Mouse (Mus musculus) gastrocnemius, adult 2 months (tissue): ENCODE measurements around the gene Gm20388. TPM values are rescaled to one million over a fixed set of nuclear protein-coding genes. Genes with fewer than 3 reads are reported as not detected.

ENCODE experiments used
- DNase-seq: peaks from one replicate; pipeline ENCODE4 v3.0.0; 2022
- H3K27ac ChIP-seq: fragments of 200-600 bp; 2 replicates; pipeline ENCODE4 v1.8.1; 2022; ENCODE audit warnings: mild to moderate bottlenecking
- H3K4me3 ChIP-seq: fragments of 200-600 bp; 2 replicates; pipeline ENCODE4 v1.8.1; 2022; ENCODE audit warnings: mild to moderate bottlenecking, moderate library complexity
- CTCF ChIP-seq: fragments of 200-600 bp; IDR thresholded peaks from 2 replicates; pipeline ENCODE4 v1.8.1; 2022; ENCODE audit warnings: antibody characterized with exemption, mild to moderate bottlenecking, moderate library complexity
- intact Hi-C: fragments of 180-260 bp; cut with DNase I; formaldehyde crosslinking; loops from one replicate; pipeline ENCODE4 v1.15.1; 2025
- total RNA-seq, 2 experiments: library from RNA; stranded (reverse); gene quantifications; 2 replicates each; pipeline ENCODE4 v1.2.3; 2021

Gm20388 gene
- total RNA-seq, 2 experiments from 2014 or later: 6.1 to 15.0 TPM

- Histone ChIP-seq H3K4me3 (peak overlapping the region; percentile 84), H3K27ac (peak overlapping the region; percentile 99)
- intact Hi-C loops: no loop called here
- TF ChIP-seq CTCF: no peak
- no peak for DNase-seq
Measured at GRCm38 (mm10) chr8:120100388-120101067, 189.9 kb downstream of the Gm20388 start.

DNA sequence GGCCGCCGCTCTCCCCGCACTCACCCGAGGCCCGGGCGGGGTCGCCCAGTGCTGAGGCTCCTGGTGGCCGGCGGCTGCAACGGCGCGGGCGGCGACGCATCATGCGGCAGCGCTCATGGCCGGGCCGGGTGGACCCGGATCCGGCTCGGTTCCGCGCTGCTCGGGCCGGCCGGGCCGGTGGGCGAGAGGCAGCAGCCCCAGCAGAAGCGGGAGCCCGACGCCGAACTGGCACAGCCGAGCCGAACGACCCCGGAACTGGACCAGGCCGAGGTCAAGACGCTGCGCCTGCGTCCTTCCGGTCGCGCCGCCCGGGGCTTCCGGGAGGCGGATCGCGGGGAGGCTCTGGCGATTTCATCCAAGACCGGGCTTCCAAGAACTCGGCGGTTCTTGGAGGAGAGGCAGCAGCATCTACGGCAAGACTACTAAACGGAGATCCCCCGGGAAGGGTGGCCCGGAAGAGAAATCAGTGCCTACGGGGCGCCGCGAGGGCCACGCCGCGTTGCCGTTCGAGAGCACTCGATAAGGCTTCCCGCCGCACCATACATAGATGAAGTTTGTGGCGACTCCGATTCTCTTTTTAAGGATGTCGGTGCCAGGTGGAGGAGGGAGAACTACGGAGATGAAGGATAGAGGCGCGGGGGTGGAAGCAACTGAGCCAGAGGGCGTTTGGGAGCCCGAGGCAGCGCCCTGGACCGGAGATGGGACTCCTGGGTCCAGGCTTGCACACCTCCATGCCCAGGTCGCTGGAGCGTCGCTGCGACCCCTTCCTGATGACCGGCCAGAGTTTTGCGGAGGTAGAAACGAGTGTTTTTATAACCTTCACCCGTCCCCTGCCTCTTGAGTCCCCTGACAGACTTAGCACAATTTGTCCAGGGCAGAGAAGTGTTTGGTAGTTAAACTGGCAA is 190.7 kb downstream of the Gm20388 start, which contains the start of gene Zdhhc7:
TSS of gene Zdhhc7 (minus strand) at position 415 of the 905 bp plus-strand sequence.
- peak; percentile 91 for DNase-seq
- TF ChIP-seq CTCF: no peak
- intact Hi-C loops: no loop called here
- Histone ChIP-seq H3K27ac (peak within 1 kb of the TSS; percentile 99), H3K4me3 (peak within 1 kb of the TSS; percentile 84)

DNA sequence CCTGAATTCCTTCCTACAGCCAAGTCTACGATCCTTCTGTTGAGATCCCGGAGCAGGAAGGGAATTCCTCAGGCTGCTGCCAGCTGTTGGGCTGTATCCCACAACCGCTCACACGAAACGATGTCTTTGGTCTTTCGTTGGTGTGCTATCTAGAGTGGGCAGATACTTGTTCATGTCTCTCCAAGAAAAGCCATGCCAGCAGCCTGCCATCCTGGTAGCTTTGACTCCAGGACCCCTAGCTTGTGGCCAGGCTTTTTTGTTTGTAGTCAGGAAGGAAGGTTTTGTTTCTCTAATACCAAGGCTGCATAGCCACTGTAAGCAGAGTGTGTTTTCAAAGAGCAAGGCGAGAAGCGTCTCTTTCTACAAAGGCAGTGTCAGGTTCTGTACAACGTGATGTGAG is 193.3 kb downstream of the Gm20388 start:
- H3K4me3 ChIP-seq: peak overlapping the region; percentile 54
- DNase-seq: no peak
- intact Hi-C loops: no loop called here
- no peak for TF ChIP-seq CTCF
- H3K27ac ChIP-seq: peak overlapping the region; percentile 99

DNA sequence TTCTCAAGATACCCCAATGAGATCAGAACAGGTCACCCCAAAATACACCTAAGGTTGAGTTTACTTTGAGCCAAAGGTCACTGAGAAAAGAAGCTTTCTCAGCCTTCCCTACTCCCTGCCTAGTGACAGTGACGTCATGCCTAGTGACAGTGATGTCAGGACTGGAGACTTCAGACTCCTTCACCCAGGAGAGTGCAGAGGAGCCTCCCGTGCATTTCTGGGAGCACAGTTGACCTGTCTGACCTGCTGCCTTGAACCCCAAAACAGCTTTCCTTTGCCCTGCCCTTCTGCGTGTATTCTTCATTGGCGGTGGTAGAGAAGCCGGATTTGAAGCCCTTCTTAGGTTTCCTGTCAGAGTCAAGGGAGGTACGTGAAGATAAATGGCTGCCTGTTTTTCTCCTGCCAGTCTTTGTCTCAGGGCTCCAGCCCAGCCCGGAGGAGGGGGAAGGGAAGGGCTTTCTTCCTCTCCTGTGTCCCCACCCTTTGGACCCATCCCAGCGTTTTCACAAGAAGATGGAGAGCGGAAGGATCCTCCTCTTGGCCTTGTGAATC is 194.2 kb downstream of the Gm20388 start:
- intact Hi-C loops: no loop called here
- Histone ChIP-seq H3K27ac (peak overlapping the region; percentile 99), H3K4me3 (peak overlapping the region; percentile 54)
- no peak for TF ChIP-seq CTCF
- DNase-seq: peak; percentile 82

GRCm38 (mm10) chr8:120109149-120109548 is 198.5 kb downstream of the Gm20388 start:
- TF ChIP-seq CTCF: no peak
- peak; percentile 76 for DNase-seq

DNA sequence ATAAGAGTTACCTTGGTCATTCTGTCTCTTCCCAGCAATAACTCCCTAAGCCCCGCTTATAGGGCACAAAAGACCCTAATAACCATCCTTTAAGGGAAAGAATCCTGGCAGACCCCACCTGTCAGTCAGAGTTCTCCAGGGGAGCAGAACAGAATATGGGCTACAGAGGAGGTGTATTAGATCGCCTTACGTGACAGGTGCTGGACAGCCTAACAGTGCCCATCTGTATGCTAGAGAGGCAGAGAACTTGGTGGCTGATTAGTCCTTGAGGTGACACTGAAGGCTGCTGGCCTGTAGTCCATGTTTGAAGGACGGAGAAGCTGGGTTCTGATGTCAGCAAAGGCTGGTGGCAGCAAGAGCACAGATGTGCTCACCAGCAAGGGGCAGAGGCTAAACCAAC is 200.3 kb downstream of the Gm20388 start:
- no peak for TF ChIP-seq CTCF
- intact Hi-C loops: no loop called here
- DNase-seq: no peak
- H3K27ac ChIP-seq: no peak overlapping the region
- no peak overlapping the region for H3K4me3 ChIP-seq

More at GRCm38 (mm10) chr8:120109149-120109548, 198.5 kb downstream of the Gm20388 start:
- Histone ChIP-seq H3K4me3 (no peak overlapping the region), H3K27ac (peak overlapping the region; percentile 81)
- intact Hi-C loops: no loop called here

GRCm38 (mm10) chr8:120111382-120111781 is 200.7 kb downstream of the Gm20388 start:
- intact Hi-C loops: no loop called here
- no peak overlapping the region for H3K27ac ChIP-seq
- no peak overlapping the region for H3K4me3 ChIP-seq
- no peak for TF ChIP-seq CTCF
- DNase-seq: no peak

DNA sequence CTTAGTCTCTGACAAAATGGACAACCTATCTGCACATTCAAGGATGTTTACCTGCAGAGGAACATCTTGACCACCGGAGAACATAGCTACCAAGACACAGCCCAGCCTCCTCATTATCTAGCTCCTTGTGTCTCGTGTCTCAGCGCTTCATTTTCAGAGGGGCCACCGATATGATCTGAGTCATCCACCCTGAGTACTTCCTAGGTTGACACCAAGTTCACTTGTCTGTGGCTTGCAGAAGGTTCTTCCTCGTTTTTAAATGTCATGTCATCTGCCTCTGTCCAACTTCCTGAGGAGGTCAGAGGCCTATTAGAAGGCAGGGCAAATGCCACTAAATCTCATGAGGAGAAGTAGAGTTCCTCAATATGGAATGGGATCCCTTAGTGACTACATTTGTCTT is 201.9 kb downstream of the Gm20388 start:
- peak overlapping the region; percentile 94 for H3K4me3 ChIP-seq
- no peak for DNase-seq
- no peak for TF ChIP-seq CTCF
- intact Hi-C loops: no loop called here
- H3K27ac ChIP-seq: peak overlapping the region; percentile 98

DNA sequence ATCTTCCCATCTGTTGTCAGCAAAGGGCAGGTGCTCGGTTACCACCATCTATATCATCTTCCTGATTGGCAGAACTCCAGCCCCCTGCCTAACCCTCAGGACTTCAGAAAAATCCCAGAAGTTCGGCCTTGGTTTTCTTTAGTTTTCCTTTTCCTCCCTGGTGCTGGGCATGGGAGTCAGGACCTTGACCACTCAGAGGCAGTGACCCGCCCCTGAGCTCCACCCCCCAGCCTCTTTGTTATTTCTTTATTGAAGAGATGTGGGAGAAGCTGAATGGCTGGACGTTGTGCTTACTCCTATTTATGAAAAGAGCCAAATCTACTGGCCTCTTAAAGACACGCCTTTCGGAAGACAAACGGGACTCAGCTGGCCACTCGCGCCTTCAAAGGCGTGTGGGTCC is 202.7 kb downstream of the Gm20388 start:
- Histone ChIP-seq H3K4me3 (peak overlapping the region; percentile 94), H3K27ac (peak overlapping the region; percentile 98)
- intact Hi-C loops: no loop called here
- peak; percentile 75 for DNase-seq
- TF ChIP-seq CTCF: no peak

DNA sequence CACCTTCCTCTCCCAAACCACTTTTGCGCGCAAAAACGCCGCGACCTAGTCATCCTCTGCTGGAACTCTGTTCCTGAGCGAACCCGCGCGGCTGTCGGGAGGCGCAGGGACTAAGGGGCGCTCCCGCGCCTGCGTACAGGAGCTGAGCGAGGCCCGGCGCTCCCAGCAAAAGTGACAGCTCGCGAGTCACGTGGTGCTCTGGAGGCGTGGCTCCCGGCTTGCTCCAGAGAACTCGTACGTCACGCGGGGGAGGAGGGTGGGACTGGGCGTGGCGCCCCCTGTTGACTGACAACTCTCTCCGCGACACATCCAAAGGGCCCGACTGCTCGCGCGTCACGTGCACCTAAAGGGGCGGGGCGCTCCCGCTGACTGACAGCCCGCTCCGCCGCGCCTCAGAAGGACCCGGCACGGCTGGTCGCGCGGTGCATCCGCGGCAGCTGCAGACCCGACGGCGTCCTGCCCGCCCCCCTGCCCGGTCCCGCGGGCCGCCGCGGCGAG is 203.2 kb downstream of the Gm20388 start, which contains the start of gene 6430548M08Rik:
TSS of gene 6430548M08Rik (plus strand) at position 395 of the 498 bp plus-strand sequence.
- H3K27ac ChIP-seq: peak within 1 kb of the TSS; percentile 98
- peak; percentile 100 for DNase-seq
- TF ChIP-seq CTCF: peak; percentile 54
- H3K4me3 ChIP-seq: peak within 1 kb of the TSS; percentile 94
- intact Hi-C loops: no loop called here

DNA sequence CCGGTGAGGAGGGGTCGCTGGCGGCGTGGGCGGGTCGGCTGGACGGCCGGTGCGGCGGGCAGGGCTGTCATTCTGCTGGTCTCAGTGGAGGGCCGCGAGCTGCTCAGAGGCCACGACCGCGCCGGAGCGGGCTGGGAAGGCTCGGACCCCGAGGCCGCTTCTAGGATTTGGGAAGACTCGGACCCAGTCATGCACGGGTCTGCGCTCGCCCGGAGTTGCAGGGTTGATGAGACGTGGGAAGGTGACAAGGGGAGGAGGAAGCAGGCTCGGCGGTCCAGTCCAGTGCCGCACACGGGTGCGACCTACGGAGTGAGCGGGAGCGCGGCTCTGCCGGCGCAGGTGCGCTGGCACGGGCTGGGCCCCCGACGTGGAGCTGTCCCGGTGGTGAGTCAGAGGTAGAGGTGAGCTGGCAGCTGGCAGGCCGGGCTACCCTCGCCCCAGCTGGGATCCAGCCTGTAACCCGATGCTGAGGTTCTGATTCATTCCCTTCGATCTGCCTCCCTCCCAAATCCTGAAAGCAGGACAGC is 203.7 kb downstream of the Gm20388 start:
- DNase-seq: peak; percentile 64
- intact Hi-C loops: no loop called here
- peak overlapping the region; percentile 94 for H3K4me3 ChIP-seq
- peak overlapping the region; percentile 80 for H3K27ac ChIP-seq
- no peak for TF ChIP-seq CTCF

GRCm38 (mm10) chr8:120116600-120116999 is 206.0 kb downstream of the Gm20388 start:
- DNase-seq: no peak
- peak overlapping the region; percentile 41 for H3K27ac ChIP-seq
- intact Hi-C loops: no loop called here
- no peak overlapping the region for H3K4me3 ChIP-seq
- TF ChIP-seq CTCF: no peak
